Mouse (Mus musculus) adrenal gland, adult 18-20 months (tissue): Measurements from ENCODE around the gene Hsf4. TPM values are rescaled to one million over a fixed set of nuclear protein-coding genes. Genes with fewer than 3 reads are reported as not detected.
A peak's percentile ranks its signal among the peaks of the same experiment; 100 is the strongest.
"Not testable (repeated sequence)": the region's sequence is repeated elsewhere in the genome, so short reads cannot be mapped to it uniquely, and the experiment has no call there.

Experiments used
- DNase-seq, 2 experiments: peaks; one replicate each; pipeline ENCODE4 v3.0.0; 2021 to 2022; ENCODE audit warnings: low spot score in 2 of 2
- long read RNA-seq, 2 experiments: library from polyadenylated mRNA; stranded (forward); transcript quantifications; one replicate each; pipeline ENCODE4 v2.0.0; 2021
- total RNA-seq, 2 experiments: library from RNA; stranded (reverse); gene quantifications; 1 replicate in 1 of 2; 2 replicates in 1 of 2; pipeline ENCODE4 v1.2.3; 2021

The Hsf4 gene
- total RNA-seq, result 1 to 10 TPM; 2.2 to 4.3 TPM
- long read RNA-seq, experiment 1, partial matches to known transcripts, result 1 of 3 reads
- long read RNA-seq, experiment 1, other reads (novel, unspliced or antisense), result 0 of 3 reads
- long read RNA-seq, experiment 2, partial matches to known transcripts, result 0 of 3 reads
- long read RNA-seq, experiment 2, other reads (novel, unspliced or antisense), result 1 of 3 reads

DNA sequence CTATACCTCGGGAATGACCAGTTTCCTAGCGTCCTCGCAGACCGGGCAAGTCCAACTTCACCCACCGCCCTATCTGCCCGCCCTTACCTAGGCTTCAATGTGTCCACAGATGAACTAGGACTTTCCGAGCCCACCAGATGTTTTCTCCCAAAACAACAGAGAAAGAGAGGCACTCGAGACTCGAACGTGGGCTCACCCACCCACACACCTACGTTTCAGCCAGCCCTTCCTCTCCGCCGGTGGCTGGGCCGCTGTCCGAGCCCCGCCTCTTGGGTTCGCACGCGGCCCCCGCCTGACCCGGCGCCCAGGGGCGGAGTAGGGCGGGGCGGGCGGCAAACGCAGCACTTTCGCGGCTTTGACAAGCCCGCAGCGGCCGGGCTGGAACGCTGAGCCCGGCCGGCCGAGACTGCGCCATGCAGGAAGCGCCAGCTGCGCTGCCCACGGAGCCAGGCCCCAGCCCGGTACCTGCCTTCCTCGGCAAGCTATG is at the start of gene Hsf4:
Gene Hsf4, plus strand, starts transcription at position 341 of the 487 bp plus-strand sequence.
- peak; percentile 67 to 76 for DNase-seq

DNA sequence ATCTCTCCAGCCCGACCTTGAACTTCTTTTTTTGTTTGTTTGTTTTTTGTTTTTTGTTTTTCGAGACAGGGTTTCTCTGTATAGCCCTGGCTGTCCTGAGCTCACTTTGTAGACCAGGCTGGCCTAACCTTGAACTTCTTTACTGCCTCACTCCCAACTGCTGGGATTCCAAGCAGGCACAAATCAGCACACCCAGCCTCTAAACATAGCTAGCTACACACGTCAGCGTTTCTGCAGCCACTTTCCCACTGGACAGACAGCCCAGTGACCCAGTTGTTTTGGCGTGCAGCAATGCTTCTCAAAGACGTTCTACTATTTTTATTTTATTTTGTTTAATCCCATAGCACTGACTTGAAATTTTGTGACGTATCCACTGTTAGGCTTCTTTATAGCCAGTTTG is 45.8 kb upstream of the Hsf4 start:
- no peak for DNase-seq

DNA sequence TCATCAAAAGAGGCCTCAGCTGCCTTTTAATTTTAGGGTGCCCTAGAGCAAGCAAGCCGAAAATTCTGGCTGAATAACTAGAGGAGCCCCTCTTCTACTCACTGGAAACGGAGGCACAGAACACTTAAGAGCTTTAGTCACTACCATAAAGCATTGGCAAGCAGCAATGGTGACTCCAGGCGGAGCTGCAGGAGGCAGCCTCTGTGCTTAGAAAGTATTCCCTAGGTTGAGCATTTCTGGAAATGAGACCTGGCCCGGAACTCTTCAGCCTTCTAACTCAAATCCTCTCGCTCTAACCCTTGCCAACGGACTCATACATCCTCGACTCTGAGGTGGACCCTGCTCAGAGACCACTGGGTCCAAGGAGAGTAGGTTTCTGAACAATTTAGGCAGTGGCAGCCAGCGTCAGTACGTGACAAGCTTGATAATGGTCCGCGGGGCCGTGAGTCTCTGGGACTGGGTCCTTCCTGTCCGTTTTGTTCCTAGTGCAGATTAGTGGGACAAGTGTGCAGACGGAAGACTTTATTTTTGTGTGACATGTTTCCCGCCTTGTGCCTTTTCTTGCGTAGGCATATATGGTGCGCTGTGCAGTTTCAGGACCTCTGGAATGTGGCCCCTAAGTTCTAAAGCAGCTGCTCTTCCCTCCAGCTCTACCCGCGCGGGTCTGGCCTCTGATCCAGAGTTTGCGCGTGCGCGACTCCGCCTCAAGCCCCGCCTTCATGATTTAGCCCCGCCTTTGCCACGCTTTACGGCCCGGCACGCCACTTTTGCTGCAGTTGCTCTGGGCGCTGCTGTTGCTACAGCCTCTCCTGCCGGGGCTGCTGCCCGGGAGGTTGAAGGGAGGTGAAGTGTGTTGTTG is 45.0 kb upstream of the Hsf4 start, which contains the start of gene D230025D16Rik:
Gene D230025D16Rik, plus strand, starts transcription at position 733 of the 859 bp plus-strand sequence.
- peak; percentile 97 to 98 for DNase-seq

DNA sequence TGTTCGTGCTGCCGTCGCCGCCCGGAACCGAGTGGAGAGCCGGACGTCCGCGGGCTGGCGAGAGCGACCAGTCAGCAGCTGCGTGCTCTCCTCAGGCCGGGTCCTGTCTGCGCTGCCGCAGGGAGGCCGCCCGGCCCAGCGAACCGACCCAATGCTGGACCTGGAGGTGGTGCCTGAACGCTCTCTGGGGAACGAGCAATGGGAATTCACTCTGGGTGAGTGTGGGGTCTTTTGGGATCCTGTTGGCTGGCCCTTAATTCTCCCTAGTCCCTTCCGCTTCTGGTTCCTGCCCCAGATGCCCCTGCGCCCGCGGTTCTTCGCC is 44.4 kb upstream of the Hsf4 start:
- no peak for DNase-seq

DNA sequence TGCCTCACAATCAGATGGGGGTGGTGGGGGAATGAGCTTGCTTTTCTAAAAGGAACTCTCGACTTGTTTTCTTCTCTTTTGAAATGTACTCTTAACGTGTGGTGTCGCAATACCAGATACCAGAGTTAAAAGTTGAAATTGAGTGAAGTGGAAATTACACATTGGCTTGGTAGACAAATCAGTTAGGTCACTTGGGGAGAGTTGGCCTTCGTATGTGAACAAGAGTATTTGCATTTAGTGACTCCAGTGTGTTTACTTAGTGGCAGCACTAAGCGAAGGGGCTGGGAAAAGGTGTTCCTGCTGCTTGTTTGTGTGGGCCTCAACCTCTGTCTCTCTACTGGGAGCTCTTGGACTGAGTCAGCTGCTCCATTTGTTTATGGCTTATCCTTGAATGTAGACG is 43.7 kb upstream of the Hsf4 start:
- no peak for DNase-seq

DNA sequence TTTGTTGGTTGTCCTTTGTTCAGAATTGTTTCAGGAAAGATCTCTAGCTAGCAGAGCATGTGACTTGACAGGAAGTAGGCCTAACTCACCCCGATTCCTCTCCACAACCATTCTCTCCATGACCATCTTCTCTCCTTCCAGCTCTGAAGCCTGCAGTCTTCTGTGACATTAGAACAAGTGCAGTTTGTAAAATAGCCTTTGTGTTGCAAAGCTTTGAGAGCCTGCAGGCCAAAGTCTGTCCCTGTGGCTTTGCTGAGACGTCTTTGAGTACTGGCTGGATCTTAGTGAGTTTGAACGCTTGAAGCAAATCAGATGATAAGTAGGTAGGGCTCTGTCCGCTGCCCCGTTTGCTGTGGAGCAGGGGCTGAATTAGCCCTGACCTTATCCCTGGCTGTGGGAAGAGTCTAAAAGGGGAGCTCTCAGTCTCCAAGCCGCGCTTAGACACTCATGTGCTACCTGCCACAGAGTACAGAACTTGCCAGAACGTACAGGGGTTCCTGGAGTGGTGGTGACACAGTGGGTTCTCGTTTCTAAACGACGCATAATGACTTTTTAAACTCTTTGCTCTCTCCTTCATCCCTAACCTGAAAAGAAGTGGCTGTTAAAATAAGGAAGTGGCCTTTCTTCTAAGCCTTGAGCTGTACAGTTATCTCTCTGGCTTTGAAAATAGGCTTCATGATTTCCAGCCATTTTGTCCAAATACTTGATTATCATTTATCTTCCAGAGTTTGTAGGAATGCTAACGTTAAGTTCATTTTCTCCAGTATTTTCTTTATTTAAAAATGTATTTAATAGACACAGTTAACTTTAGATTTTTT is 37.9 kb upstream of the Hsf4 start:
- no peak for DNase-seq

DNA sequence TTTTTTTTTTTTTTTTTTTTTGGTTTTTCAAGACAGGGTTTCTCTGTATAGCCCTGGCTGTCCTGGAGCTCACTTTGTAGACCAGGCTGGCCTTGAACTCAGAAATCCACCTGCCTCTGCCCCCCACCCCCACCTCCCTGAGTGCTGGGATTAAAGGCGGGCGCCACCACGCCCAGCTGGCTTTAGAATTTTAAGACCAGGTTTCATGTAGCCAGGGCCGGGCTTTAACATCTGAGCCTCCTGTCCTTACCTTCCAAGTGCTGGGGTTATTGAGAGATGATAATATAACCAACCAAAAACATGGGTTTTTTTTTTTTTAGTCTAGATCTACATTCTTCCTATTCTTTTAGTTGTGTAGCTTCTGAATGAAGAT is 37.3 kb upstream of the Hsf4 start:
- DNase-seq, result not testable (repeated sequence)

DNA sequence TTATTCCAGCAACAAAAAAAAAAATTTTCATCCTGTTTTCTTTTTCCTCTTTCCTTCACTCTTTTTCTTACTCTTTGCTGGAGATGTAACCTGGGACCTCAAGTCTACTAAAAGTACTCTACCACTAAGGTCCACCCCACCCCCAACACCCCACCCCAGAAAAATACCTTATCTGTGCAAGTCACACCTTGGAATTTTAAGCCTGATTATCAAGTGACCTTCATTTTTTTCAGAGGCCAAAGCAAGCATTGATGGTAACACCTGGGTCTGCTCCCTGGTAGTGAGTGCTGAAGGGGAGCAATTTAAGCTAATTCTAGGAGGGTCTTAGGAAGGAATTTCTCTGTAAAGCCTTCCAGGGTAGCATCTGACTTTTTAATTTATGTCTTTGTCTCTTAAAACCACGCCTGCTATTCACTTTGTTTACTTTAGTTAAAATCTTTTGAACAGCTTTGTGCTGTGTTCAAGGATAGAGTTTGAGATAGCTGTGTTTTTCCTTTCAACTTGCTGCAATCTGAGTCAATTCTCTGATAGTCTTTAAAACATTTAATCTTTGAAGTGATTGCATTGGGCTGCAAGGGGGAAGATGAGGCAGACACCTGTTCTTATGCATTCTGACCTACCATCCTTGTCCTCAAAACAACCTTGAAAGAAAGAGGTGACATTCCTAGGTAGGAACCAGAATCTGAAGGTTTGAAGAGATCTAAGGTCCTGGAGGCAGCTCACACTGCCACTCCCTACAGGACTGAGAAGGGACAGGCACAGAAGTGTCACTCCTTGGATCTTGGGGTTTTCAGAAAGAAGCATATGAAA is 36.3 kb upstream of the Hsf4 start:
- DNase-seq, result no peak

DNA sequence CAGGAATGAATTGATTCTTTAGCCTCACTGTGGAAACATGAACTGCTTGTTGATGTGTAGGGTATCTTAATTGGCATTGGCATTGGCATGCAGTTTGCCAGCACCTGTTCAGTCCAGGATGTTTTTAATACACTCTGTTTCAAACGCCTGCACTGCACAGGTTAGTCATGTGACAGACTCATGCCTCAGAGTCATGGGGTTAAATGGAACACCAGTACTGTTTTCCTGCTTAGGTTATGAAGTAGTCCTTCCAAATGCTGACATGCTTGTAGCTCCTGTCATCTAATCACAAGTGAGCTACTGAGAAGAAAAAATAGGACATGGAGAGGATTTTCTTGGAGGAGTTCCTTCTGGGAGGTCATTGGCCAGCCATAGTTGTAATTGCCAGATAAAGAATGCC is 34.4 kb upstream of the Hsf4 start:
- DNase-seq, result no peak

DNA sequence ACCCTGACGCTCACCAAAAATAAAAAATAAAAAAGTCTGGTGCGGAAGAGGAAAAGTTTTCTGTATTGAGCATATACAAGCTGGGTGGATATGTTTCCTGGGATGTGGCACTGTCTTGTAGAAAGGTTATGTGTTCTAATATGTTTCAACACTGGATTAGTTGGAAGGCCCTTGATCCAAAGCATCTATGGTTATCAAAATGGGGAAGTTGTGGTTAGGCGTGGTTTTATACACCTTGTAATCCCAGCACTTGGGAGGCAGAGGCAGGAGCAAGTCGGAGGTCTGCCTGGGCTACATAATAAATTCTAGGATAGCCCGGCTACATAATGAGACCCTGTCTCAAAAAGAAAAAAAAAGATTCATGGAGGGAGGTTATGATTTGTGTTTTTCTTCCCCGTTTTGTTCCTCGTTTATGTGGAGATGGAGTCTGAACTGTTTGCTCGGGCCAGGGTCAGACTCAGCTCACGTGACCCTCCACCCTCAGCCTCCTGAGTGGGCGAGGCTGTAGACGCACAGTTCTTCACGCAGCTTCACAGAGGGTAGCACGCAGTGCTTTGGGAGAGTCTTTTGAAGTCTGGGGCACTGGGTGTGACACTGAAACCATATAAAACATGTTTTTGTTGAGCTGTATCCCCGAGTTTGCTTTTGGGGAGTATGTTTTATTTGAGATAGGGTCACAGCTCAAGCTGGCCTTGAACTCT is 32.0 kb upstream of the Hsf4 start:
- no peak for DNase-seq

DNA sequence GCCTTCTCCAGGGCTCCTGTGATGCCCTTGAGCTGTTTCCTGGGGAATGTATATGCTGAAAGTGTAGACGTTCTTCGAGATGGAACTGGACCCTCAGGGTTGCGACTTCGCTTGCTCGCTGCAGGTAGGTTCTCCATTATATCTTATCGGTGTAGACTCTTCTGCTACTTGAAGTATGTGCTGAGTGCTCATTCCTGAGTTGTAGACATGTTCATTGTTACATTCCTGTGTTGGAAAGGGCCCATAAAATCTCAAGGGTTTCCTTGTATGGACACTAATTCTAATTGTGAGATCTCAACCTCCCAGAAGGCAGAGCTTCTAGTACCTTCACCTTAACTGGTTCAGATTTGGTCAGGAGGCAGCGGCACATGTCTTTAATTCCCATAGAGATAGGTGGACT is 28.6 kb upstream of the Hsf4 start:
- DNase-seq, result no peak

DNA sequence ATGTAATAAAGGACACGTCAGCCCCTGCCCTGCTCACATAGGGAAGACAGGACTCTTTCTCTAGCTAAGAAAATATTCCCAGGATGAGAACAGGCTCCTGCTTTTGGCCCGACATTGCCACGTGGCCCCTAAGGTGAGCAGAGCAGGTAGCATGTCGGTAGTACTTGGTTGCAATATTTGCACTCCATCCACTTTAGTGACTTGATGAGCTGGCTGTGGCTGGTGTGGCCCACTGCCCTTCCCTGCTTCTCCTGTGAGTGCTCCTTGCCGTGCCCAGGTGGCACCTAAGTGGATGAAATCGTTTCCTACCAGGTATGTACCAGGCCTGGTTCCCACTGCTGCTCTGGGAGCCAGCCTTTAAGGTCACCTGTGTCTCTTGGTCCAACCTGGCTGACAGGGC is 17.6 kb upstream of the Hsf4 start:
- no peak for DNase-seq

DNA sequence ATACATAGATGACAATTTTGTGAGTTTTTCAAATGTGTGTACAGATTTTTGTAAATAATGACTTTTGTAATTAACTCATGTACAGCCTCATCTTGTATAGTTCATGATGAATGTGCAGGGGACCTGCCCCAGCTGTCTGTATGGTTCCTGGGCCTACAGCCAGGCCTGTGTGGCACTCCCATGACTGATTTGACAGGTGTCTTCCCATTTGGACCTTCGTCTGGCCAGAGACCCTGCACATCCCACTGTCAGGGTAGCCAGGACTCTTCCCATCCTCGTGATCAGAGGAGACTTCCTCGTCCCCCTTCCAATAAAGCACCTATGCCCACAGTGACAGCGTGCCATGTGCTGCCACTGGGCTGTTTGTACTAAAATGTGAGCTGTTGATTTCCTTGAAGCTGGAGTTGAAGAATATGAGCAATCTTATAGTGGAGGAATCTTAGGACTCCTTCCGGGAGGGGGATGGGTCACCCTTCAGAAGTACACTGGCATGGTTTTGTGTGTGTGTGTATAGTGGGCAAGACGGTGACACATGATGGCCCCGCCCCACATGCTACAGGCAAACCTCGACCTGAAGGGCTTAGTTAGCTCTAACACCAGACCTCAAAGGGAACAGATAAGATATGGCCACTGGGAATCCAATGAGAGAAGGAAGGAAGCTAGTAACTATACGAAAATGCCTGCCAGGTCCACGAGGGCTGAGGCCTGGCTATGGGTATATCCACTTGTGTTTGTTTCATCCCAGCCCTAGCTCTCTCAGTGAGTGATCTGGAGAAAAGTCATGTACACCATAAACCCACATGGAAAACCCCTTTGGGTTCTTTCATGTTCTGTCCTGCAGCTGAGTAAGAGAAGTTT is 16.7 kb upstream of the Hsf4 start:
- no peak for DNase-seq

DNA sequence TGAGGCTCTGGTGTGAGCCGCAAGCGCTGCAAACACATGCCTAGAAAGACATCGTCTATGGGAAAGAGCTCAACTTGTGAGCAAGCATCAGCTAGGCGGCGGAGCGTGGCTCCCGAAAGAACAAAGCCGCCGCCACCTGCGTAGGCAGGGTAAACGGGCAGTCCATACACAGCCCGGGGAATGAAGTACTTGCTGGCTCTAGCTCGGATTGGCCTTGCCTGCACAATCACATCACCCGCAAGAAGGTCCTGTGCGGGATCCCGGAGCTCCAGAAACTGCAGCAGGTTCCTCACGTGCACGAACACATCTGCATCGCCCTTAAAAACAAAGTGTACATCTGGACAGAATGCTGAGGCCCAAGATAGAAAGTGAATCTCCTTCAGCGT is 15.8 kb upstream of the Hsf4 start:
- no peak for DNase-seq

DNA sequence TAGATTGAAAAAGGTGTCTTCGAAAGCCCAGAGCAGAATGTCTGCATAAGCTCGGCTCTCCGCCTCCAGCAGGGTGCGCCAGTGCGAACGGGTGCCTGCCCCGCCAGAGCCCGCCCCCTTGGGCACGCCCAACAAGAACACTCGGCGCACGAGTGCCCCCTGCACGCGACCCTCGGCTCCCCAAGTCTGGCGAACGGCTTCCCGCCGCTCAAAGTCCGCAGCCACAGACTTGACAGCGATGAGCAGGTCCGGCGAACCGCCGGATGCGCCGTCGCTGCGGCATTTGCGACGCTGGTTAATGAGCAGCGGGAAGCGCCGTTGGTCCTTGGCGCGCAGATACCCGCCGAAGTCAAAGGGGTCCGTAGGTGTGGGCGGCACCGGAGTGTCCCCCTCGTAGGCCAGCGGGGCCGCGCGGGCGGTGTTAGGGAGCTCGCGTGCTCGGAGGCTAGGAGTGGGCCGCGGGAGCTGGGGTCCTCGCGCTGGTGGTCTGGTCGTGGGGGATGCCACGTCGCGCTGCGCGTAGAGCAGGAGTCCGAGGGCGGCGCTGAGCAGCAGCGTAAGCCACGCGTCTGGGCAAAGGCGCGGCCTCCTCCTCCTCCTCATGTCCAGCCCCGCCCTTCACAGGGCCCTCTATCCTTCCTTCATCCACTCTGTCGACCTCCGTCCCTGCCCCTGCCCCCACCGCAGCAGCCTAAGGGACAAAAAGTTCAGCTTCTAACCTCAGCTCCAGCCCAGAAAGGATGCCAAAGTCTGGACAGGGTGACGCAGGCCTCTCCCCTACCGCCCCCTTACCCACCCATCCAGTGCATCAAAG is 15.2 kb upstream of the Hsf4 start:
- peak; percentile 86 to 92 for DNase-seq

DNA sequence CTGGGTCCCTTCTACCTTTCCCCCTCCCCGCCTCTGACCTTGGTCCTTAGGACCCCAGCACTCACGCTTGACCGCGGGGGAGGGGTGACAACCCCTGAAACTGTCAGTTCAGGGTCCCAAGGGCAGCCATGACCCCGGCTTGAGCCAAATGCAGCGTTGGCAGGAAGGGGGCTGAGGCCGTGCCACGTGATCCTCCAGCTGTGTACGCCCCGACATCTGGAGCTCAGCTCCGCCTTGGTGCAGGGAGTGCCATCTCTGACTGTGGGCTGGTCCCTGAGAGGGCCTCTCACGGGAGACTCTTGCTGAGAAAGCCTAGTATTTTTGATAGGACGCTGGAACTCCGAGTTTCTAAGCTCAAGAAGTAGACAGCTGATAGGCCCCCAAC is 14.6 kb upstream of the Hsf4 start, which contains the start of gene B3gnt9:
Gene B3gnt9, minus strand, starts transcription at position 188 of the 385 bp plus-strand sequence.
- DNase-seq, result peak in 1 of 2 experiments; percentile 42

DNA sequence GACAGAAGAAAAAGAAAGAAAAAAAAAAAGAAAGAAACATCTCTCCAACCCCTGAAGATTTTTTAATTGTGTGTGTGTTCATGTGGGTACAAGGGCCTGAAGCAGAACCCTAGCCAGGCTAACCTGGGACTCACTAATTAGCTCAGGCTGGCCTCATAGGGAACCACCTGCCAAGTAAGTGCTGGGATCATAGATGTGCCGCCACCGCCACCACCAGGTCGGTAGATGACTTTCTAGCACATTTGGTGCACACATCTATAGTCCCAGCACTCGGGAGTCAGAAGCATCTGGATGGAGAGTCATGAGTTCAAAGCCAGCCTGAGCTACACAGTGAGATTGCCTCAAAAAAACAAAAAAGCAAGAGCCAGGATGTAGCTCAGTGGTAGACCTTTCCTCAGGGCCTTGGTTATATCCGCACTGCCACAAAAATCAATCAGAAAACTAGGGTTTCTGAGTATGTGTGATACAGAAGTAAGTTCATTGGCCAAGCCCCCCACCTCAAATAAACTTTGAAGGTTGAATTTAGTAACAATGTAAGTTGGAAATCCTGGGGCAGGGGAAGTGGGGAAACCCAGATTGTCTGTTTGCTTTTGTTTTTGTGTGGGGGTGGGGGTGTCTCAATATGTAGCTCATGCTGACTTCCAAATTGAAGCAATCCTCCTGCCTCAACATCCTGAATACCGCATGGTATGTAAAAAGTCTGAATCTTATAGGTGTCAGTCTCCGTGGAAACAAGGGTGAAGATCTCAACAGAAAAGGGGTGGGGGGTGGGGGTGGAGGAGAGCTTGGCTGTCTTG is 12.1 kb upstream of the Hsf4 start:
- no peak for DNase-seq
